Mouse (Mus musculus) lung, embryonic 15.5 days (tissue): ENCODE results near the gene Gm13539. TPM values are rescaled to one million over a fixed set of nuclear protein-coding genes. Genes with fewer than 3 reads are reported as not detected.
"Not testable (repeated sequence)": the region's sequence is repeated elsewhere in the genome, so short reads cannot be mapped to it uniquely, and the experiment has no call there.

Experiments used
- ATAC-seq: fragments of 200-750 bp; cut with Nextera tagmentation; 2 replicates; pipeline ENCODE4 v1.8.0; 2017; ENCODE audit warnings: moderate number of reproducible peaks, borderline replicate concordance; ENCODE audit not compliant: low FRiP score, low TSS enrichment; ENCODE audit errors: extremely low read depth
- H3K27ac ChIP-seq: fragments of 300-500 bp; sonication (generic); 2 replicates; pipeline ENCODE4 v1.5.1; 2015; ENCODE audit warnings: moderate library complexity, mild to moderate bottlenecking, inconsistent platforms
- H3K27me3 ChIP-seq: fragments of 300-500 bp; sonication (generic); 2 replicates; pipeline ENCODE4 v1.6.1; 2015; ENCODE audit warnings: inconsistent platforms
- H3K36me3 ChIP-seq: fragments of 300-500 bp; sonication (generic); 2 replicates; pipeline ENCODE4 v1.6.1; 2015; ENCODE audit warnings: inconsistent platforms
- H3K4me1 ChIP-seq: fragments of 300-500 bp; sonication (generic); 2 replicates; pipeline ENCODE4 v1.6.1; 2015; ENCODE audit warnings: inconsistent platforms
- H3K4me2 ChIP-seq: fragments of 300-500 bp; sonication (generic); 2 replicates; pipeline ENCODE4 v1.6.1; 2015; ENCODE audit warnings: inconsistent platforms, mild to moderate bottlenecking, moderate library complexity
- H3K4me3 ChIP-seq: fragments of 300-500 bp; sonication (generic); 2 replicates; pipeline ENCODE4 v1.5.1; 2015; ENCODE audit warnings: mild to moderate bottlenecking, inconsistent platforms
- H3K9ac ChIP-seq: fragments of 300-500 bp; sonication (generic); 2 replicates; pipeline ENCODE4 v1.6.1; 2015; ENCODE audit warnings: inconsistent platforms
- H3K9me3 ChIP-seq: fragments of 300-500 bp; sonication (generic); 2 replicates; pipeline ENCODE4 v1.6.1; 2016; ENCODE audit warnings: inconsistent platforms
- WGBS: fragments of 180-500 bp; shearing (Covaris S2); methylation state at CpG from one replicate; pipeline ENCODE4 v1.1.7; 2015; 5-methylcytosine and 5-hydroxymethylcytosine counted together
- polyA plus RNA-seq: library from polyadenylated mRNA; unstranded; fragments of >200 nt; fragmentation: Nextera tagmentation; extraction: Ambion mirVana; gene quantifications from 2 replicates; pipeline ENCODE4 v1.2.1, GENCODE M21; 2015

Gm13539 gene
- polyA plus RNA-seq, 1 experiment from 2014 or later, result not detected

DNA sequence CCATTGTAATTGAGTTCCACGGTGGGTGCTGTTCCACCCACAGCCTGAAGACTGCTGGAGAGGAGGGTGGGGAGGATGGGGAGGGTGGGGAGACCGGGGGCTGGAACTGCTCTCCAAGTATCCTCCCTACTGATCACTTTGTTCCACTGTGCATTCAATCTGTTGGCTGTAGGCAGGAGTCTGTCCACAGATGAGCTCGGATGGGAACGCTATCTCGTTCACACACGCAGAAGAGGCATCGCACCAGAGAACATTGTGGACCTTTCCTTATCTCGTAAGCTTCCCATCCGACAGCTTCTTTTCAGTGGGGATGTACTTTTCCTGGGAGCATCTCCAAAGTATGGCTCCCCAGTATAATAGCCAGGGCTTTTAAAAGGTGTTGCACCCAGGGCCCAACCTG, 3.0 kb upstream of the Gm13539 start:
- no peaks in the 10 kb centered on the region for H3K9me3 ChIP-seq
- H3K36me3 ChIP-seq, result no peaks in the 10 kb centered on the region
- H3K27me3 ChIP-seq, result no peaks in the 10 kb centered on the region
- H3K9ac ChIP-seq, result no peak overlapping the region
- no peaks in the 10 kb centered on the region for H3K4me1 ChIP-seq
- no peak overlapping the region for H3K27ac ChIP-seq
- no peak for ATAC-seq
- H3K4me2 ChIP-seq, result no peak overlapping the region
- H3K4me3 ChIP-seq, result no peak overlapping the region
- WGBS, result 81% methylated on average over 9 of the region's 9 CpGs

GRCm38 (mm10) chr2:25780921-25781320, 1.1 kb upstream of the Gm13539 start:
- no peak for ATAC-seq
- WGBS, result 30% methylated on average over 4 of the region's 4 CpGs

GRCm38 (mm10) chr2:25785573-25786322, 3.7 kb downstream of the Gm13539 start:
- Histone ChIP-seq H3K4me3 (no peak overlapping the region), H3K36me3 (no peaks in the 10 kb centered on the region), H3K9ac (no peak overlapping the region), H3K9me3 (no peaks in the 10 kb centered on the region), H3K27ac (no peak overlapping the region), H3K27me3 (no peaks in the 10 kb centered on the region), H3K4me1 (no peaks in the 10 kb centered on the region), H3K4me2 (no peak overlapping the region)
- WGBS, result 42% methylated on average over 5 of the region's 5 CpGs
- no peak for ATAC-seq

More at GRCm38 (mm10) chr2:25780921-25781320, 1.1 kb upstream of the Gm13539 start:
- Histone ChIP-seq H3K4me1 (no peaks in the 10 kb centered on the region), H3K27me3 (no peaks in the 10 kb centered on the region), H3K27ac (no peak overlapping the region), H3K9me3 (no peaks in the 10 kb centered on the region), H3K4me3 (no peak overlapping the region), H3K9ac (no peak overlapping the region), H3K4me2 (no peak overlapping the region), H3K36me3 (no peaks in the 10 kb centered on the region)

DNA sequence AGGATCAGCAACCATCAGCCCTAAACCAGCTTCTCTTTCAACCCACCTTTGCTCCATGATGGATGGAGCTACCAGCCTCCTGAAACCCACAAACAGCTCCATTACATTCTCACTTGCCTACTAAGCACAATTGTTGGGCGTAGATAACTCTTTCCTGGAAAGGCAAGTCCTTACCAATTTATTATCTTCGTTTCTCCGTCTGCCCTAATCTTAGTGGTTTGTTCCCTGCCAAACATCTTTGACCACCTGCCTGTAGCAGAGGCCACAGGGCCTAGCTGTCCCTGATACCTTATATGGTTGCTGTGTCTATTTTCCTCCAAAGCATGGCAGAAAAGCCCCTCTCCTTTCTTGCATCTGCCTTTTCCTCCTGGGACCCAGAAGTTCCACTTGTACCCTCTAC, 7.0 kb downstream of the Gm13539 start:
- H3K4me3 ChIP-seq, result no peak overlapping the region
- H3K4me2 ChIP-seq, result no peak overlapping the region
- H3K9me3 ChIP-seq, result no peaks in the 10 kb centered on the region
- ATAC-seq, result no peak
- no peaks in the 10 kb centered on the region for H3K4me1 ChIP-seq
- H3K36me3 ChIP-seq, result no peaks in the 10 kb centered on the region
- H3K27me3 ChIP-seq, result no peaks in the 10 kb centered on the region
- H3K27ac ChIP-seq, result no peak overlapping the region
- 70% methylated on average over 3 of the region's 3 CpGs for WGBS
- no peak overlapping the region for H3K9ac ChIP-seq

DNA sequence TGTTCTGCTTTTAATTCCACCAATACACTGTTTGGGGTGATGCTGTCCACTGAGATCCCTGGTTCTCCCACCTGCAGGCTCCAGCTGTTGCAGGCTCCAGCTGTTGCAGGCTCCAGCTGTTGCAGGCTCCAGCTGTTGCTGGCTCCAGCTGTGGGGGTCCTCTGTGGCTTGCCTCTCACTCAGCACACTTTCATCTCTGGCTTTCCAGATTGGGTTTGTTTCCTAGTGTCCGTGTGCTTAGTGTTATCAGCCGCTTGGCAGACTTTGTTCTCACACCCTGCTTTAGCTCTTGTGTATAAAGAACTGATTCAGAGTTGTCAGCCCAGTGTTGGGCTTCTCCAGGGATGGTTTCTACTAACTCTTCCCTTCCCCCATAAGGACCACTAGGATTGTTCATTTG, 15.6 kb downstream of the Gm13539 start:
- H3K4me1 ChIP-seq, result no peaks in the 10 kb centered on the region
- ATAC-seq, result no peak
- H3K9me3 ChIP-seq, result no peaks in the 10 kb centered on the region
- no peak overlapping the region for H3K4me2 ChIP-seq
- no peaks in the 10 kb centered on the region for H3K36me3 ChIP-seq
- H3K27me3 ChIP-seq, result no peaks in the 10 kb centered on the region
- no peak overlapping the region for H3K4me3 ChIP-seq
- 17% methylated on average over 2 of the region's 2 CpGs for WGBS
- H3K9ac ChIP-seq, result no peak overlapping the region
- H3K27ac ChIP-seq, result no peak overlapping the region

DNA sequence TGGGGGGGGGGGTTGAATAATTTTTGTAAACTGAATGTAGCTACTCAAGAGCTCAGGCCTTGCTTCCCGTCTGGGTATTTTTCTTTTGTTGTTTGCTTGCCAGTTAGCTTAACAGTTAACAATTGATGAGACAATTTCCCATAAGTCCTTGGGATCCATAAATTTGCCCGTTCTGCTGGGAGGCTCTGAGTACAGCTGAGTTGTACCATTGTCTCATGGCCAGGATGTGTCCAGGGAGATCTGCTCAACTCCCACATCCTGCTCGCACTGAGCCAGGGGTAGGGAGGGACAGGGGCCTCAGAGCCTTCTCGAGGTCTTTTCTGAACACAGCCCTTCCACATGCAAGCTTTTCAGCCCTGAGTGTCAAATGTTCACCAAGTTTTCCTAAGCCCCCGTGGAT, 16.0 kb downstream of the Gm13539 start:
- WGBS, result 47% methylated on average over 5 of the region's 5 CpGs
- no peaks in the 10 kb centered on the region for H3K36me3 ChIP-seq
- no peak for ATAC-seq
- H3K27me3 ChIP-seq, result no peaks in the 10 kb centered on the region
- no peak overlapping the region for H3K4me2 ChIP-seq
- no peak overlapping the region for H3K9ac ChIP-seq
- H3K4me3 ChIP-seq, result no peak overlapping the region
- no peaks in the 10 kb centered on the region for H3K9me3 ChIP-seq
- no peak overlapping the region for H3K27ac ChIP-seq
- no peaks in the 10 kb centered on the region for H3K4me1 ChIP-seq

DNA sequence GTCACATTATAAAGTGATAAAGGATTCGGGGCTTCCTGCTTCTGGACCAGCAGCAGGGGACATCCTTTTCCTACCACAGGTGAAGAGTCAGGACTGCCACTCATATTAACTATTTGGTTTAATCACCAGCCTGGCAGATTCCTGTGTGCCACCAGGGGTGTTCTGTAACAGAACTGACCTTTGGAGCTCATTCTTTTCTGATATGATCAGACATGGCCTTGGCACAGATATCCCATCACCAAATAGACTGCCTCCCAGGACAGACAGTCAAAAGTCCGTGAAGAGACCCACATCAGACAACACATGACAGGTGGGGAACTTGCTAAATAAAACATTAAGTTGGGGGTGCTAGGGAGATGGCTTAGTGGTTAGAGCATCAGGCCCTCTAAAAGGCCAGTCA, 29.7 kb downstream of the Gm13539 start:
- H3K27me3 ChIP-seq, result no peaks in the 10 kb centered on the region
- H3K4me3 ChIP-seq, result no peak overlapping the region
- no peak overlapping the region for H3K4me2 ChIP-seq
- WGBS, result 61% methylated on average over 2 of the region's 2 CpGs
- H3K36me3 ChIP-seq, result no peaks in the 10 kb centered on the region
- H3K4me1 ChIP-seq, result no peaks in the 10 kb centered on the region
- H3K9me3 ChIP-seq, result no peaks in the 10 kb centered on the region
- no peak for ATAC-seq
- no peak overlapping the region for H3K27ac ChIP-seq
- no peak overlapping the region for H3K9ac ChIP-seq

- H3K27ac ChIP-seq, result no peak overlapping the region
- ATAC-seq, result no peak
Observed at GRCm38 (mm10) chr2:25813364-25813763, 31.3 kb downstream of the Gm13539 start.

GRCm38 (mm10) chr2:25815748-25816147, 33.7 kb downstream of the Gm13539 start, which contains the start of gene Glt6d1:
Gene Glt6d1 (minus strand): TSS chr2:25815848.
- H3K4me3 ChIP-seq, H3K27ac ChIP-seq, H3K27me3 ChIP-seq, H3K36me3 ChIP-seq, H3K9ac ChIP-seq, H3K4me2 ChIP-seq, H3K4me1 ChIP-seq, ATAC-seq, H3K9me3 ChIP-seq: not testable (repeated sequence)
- 62% methylated on average over 1 of the region's 1 CpGs for WGBS

More at GRCm38 (mm10) chr2:25813364-25813763, 31.3 kb downstream of the Gm13539 start:
- Histone ChIP-seq H3K4me2 (no peak overlapping the region), H3K27me3 (no peaks in the 10 kb centered on the region), H3K4me1 (no peaks in the 10 kb centered on the region), H3K9me3 (no peaks in the 10 kb centered on the region), H3K9ac (no peak overlapping the region), H3K4me3 (no peak overlapping the region), H3K36me3 (no peaks in the 10 kb centered on the region)
- 72% methylated on average over 5 of the region's 5 CpGs for WGBS

- Histone ChIP-seq H3K27me3 (no peaks in the 10 kb centered on the region), H3K9me3 (no peaks in the 10 kb centered on the region), H3K4me1 (no peaks in the 10 kb centered on the region), H3K36me3 (no peaks in the 10 kb centered on the region), H3K4me2 (no peak within 1 kb of the TSS), H3K9ac (no peak within 1 kb of the TSS), H3K27ac (no peak within 1 kb of the TSS), H3K4me3 (no peak within 1 kb of the TSS)
- no peak for ATAC-seq
- WGBS, result 69% methylated on average over 1 of the region's 1 CpGs
Observed at GRCm38 (mm10) chr2:25822806-25823205, 40.7 kb downstream of the Gm13539 start, which contains the start of gene Lcn9. Gene Lcn9 (plus strand): TSS chr2:25823153.

GRCm38 (mm10) chr2:25824751-25825150, 42.7 kb downstream of the Gm13539 start:
- no peaks in the 10 kb centered on the region for H3K36me3 ChIP-seq
- no peak overlapping the region for H3K4me3 ChIP-seq
- H3K27ac ChIP-seq, result no peak overlapping the region
- no peaks in the 10 kb centered on the region for H3K9me3 ChIP-seq
- H3K4me2 ChIP-seq, result no peak overlapping the region
- no peaks in the 10 kb centered on the region for H3K4me1 ChIP-seq
- H3K27me3 ChIP-seq, result no peaks in the 10 kb centered on the region
- H3K9ac ChIP-seq, result no peak overlapping the region
- WGBS, result 84% methylated on average over 3 of the region's 3 CpGs
- ATAC-seq, result no peak

DNA sequence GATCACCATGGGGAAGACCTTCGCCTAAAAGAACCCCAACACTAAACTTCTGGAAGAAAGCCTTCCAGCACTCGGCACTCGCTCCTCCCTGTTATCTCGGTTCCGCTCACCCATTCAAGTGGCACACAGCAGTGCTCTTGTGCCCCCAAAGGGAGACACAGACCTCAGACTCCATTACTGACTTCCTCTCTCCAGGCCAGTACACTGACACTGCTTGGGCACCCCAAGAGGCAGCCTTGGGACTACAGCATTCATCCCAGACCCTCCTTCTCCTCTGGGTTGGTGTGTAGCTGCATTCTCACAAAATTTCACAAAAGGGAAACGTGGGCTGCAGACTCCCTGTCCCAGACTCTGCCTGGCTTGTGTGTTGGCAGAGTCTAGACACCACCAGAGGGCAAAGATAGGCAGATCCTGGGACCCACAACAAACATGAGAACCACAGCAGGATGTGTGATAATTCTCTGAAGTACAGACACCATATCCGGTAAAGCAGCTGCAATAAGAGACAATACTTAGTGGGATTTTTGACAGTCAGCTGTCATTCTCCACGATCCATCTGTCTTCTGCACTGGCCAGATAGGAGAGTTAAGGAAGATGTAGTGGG, 46.4 kb downstream of the Gm13539 start:
- no peak overlapping the region for H3K9ac ChIP-seq
- no peak overlapping the region for H3K4me2 ChIP-seq
- H3K4me1 ChIP-seq, result no peaks in the 10 kb centered on the region
- H3K27me3 ChIP-seq, result no peaks in the 10 kb centered on the region
- 64% methylated on average over 8 of the region's 8 CpGs for WGBS
- no peak overlapping the region for H3K27ac ChIP-seq
- H3K36me3 ChIP-seq, result no peaks in the 10 kb centered on the region
- ATAC-seq, result no peak
- H3K9me3 ChIP-seq, result no peaks in the 10 kb centered on the region
- H3K4me3 ChIP-seq, result no peak overlapping the region
